Mouse (Mus musculus) left cerebral cortex, adult 2 months (tissue): Measurements from ENCODE around the gene Babam1. TPM values are rescaled to one million over a fixed set of nuclear protein-coding genes. Genes with fewer than 3 reads are reported as not detected.
A peak's percentile ranks its signal among the peaks of the same experiment; 100 is the strongest.
"Not testable (repeated sequence)": the region's sequence is repeated elsewhere in the genome, so short reads cannot be mapped to it uniquely, and the experiment has no call there.

ENCODE experiments used
- DNase-seq, 2 experiments: peaks; one replicate each; pipeline ENCODE4 v3.0.0; 2021 to 2022; ENCODE audit warnings: low spot score in 2 of 2, mixed read lengths in 1 of 2; ENCODE audit errors: extremely low spot score in 1 of 2
- H3K27ac ChIP-seq: fragments of 200-600 bp; 2 replicates; pipeline ENCODE4 v1.8.1; 2022
- H3K4me3 ChIP-seq: fragments of 200-600 bp; 2 replicates; pipeline ENCODE4 v1.8.1; 2022
- CTCF ChIP-seq: fragments of 200-600 bp; IDR thresholded peaks from 2 replicates; pipeline ENCODE4 v1.8.1; 2022; ENCODE audit warnings: antibody characterized with exemption, mild to moderate bottlenecking, moderate library complexity
- intact Hi-C: fragments of 180-260 bp; cut with DNase I; formaldehyde crosslinking; loops from one replicate; pipeline ENCODE4 v1.15.1; 2025
- total RNA-seq, 2 experiments: library from RNA; stranded (reverse); gene quantifications; 2 replicates each; pipeline ENCODE4 v1.2.3; 2021

Gene Babam1
- total RNA-seq, 2 experiments from 2014 or later: 97.3 to 107 TPM

GRCm38 (mm10) chr8:71411535-71412273 lies 15.0 kb downstream of the Babam1 start:
- Histone ChIP-seq H3K27ac (no peak overlapping the region), H3K4me3 (no peak overlapping the region)
- DNase-seq: no peak
- intact Hi-C loops: loop anchor here (5.0 kb wide), 1 partner anchor 1116 kb away; no protein-coding TSS in a partner anchor
- no peak for TF ChIP-seq CTCF

GRCm38 (mm10) chr8:71422121-71422520 lies 25.5 kb downstream of the Babam1 start:
- no peak for DNase-seq
- TF ChIP-seq CTCF: no peak
- H3K27ac ChIP-seq: no peak overlapping the region
- H3K4me3 ChIP-seq: no peak overlapping the region
- intact Hi-C loops: no loop called here

- DNase-seq, intact Hi-C loops, H3K27ac ChIP-seq, H3K4me3 ChIP-seq: not testable (repeated sequence)
Observed at GRCm38 (mm10) chr8:71432935-71433334, 36.3 kb downstream of the Babam1 start.

GRCm38 (mm10) chr8:71437041-71437440 lies 40.4 kb downstream of the Babam1 start:
- intact Hi-C loops: no loop called here
- Histone ChIP-seq H3K27ac (no peak overlapping the region), H3K4me3 (no peak overlapping the region)
- TF ChIP-seq CTCF: no peak
- DNase-seq: no peak

GRCm38 (mm10) chr8:71441404-71441803 lies 44.7 kb downstream of the Babam1 start:
- Histone ChIP-seq H3K4me3 (no peak overlapping the region), H3K27ac (no peak overlapping the region)
- TF ChIP-seq CTCF: peak; percentile 90
- intact Hi-C loops: loop anchor here (1.0 to 5.0 kb wide), 2 partner anchors 80 to 156 kb away; partner anchors contain the start of gene Fam129c
- DNase-seq: peak in 1 of 2 experiments; percentile 51

GRCm38 (mm10) chr8:71445096-71445495 lies 48.4 kb downstream of the Babam1 start:
- no peak for TF ChIP-seq CTCF
- Histone ChIP-seq H3K27ac (no peak overlapping the region), H3K4me3 (no peak overlapping the region)
- intact Hi-C loops: no loop called here
- no peak for DNase-seq

GRCm38 (mm10) chr8:71451337-71451736 lies 54.7 kb downstream of the Babam1 start:
- TF ChIP-seq CTCF: no peak

GRCm38 (mm10) chr8:71451777-71452176 lies 55.1 kb downstream of the Babam1 start:
- Histone ChIP-seq H3K27ac (no peak overlapping the region), H3K4me3 (no peak overlapping the region)
- intact Hi-C loops: no loop called here
- DNase-seq: no peak
- TF ChIP-seq CTCF: no peak

More at GRCm38 (mm10) chr8:71451337-71451736, 54.7 kb downstream of the Babam1 start:
- Histone ChIP-seq H3K27ac (no peak overlapping the region), H3K4me3 (no peak overlapping the region)
- no peak for DNase-seq
- intact Hi-C loops: no loop called here

GRCm38 (mm10) chr8:71452669-71453068 lies 56.0 kb downstream of the Babam1 start:
- no peak for TF ChIP-seq CTCF
- intact Hi-C loops: no loop called here
- no peak overlapping the region for H3K4me3 ChIP-seq
- DNase-seq: no peak
- no peak overlapping the region for H3K27ac ChIP-seq

Other genes starting within 250 kb of the Babam1 start
- 10 to 100 TPM; 34.6 to 39.7 TPM for gene Myo9b, start 124.1 kb upstream of the Babam1 start, total RNA-seq
- gene Haus8, start 123.9 kb upstream of the Babam1 start, total RNA-seq: 10 to 100 TPM; 10.0 to 14.7 TPM
- 100 to 1,000 TPM; 110 to 113 TPM for gene Use1, start 30.0 kb upstream of the Babam1 start, total RNA-seq
- gene Ocel1, start 25.6 kb upstream of the Babam1 start, total RNA-seq: 10 to 100 TPM; 16.6 to 19.0 TPM
- gene Nr2f6, start 14.9 kb upstream of the Babam1 start, total RNA-seq: 10 to 100 TPM; 41.7 to 44.8 TPM
- 1 to 10 TPM; 4.6 to 4.7 TPM for gene Ushbp1, start 1.1 kb upstream of the Babam1 start, total RNA-seq
- under 1 TPM; 0.35 to 0.36 TPM for gene Ankle1, start 9.1 kb downstream of the Babam1 start, total RNA-seq
- 100 to 1,000 TPM; 302 to 335 TPM for gene Abhd8, start 66.8 kb downstream of the Babam1 start, total RNA-seq
- 10 to 100 TPM; 49.2 to 57.1 TPM for gene Mrpl34, start 68.1 kb downstream of the Babam1 start, total RNA-seq
- 10 to 100 TPM; 75.0 to 87.0 TPM for gene Dda1, start 72.3 kb downstream of the Babam1 start, total RNA-seq
- 10 to 100 TPM; 62.5 to 64.0 TPM for gene Ano8, start 89.1 kb downstream of the Babam1 start, total RNA-seq
- 10 to 100 TPM; 33.0 to 37.4 TPM for gene Gtpbp3, start 91.2 kb downstream of the Babam1 start, total RNA-seq
- 1 to 10 TPM; 8.5 to 9.1 TPM for gene Plvap, start 114.9 kb downstream of the Babam1 start, total RNA-seq
- gene Ccdc194, start 128.8 kb downstream of the Babam1 start, total RNA-seq: not detected
- 1 to 10 TPM; 3.5 to 4.0 TPM for gene Bst2, start 140.6 kb downstream of the Babam1 start, total RNA-seq
- 10 to 100 TPM; 37.2 to 37.6 TPM for gene Mvb12a, start 146.1 kb downstream of the Babam1 start, total RNA-seq
- not detected for gene Tmem221, start 162.0 kb downstream of the Babam1 start, total RNA-seq
- gene Nxnl1, start 169.7 kb downstream of the Babam1 start, total RNA-seq: under 1 TPM in 1 of 2 experiments, not detected in 1; 0.11 TPM
- 100 to 1,000 TPM; 108 to 109 TPM for gene Slc27a1, start 172.0 kb downstream of the Babam1 start, total RNA-seq
- 10 to 100 TPM; 29.1 to 33.0 TPM for gene Pgls, start 195.3 kb downstream of the Babam1 start, total RNA-seq
- 1 to 10 TPM; 3.1 to 4.0 TPM for gene Fam129c, start 200.8 kb downstream of the Babam1 start, total RNA-seq
- gene Colgalt1, start 214.1 kb downstream of the Babam1 start, total RNA-seq: 10 to 100 TPM; 47.2 to 50.9 TPM